In the genomic region with DNA sequence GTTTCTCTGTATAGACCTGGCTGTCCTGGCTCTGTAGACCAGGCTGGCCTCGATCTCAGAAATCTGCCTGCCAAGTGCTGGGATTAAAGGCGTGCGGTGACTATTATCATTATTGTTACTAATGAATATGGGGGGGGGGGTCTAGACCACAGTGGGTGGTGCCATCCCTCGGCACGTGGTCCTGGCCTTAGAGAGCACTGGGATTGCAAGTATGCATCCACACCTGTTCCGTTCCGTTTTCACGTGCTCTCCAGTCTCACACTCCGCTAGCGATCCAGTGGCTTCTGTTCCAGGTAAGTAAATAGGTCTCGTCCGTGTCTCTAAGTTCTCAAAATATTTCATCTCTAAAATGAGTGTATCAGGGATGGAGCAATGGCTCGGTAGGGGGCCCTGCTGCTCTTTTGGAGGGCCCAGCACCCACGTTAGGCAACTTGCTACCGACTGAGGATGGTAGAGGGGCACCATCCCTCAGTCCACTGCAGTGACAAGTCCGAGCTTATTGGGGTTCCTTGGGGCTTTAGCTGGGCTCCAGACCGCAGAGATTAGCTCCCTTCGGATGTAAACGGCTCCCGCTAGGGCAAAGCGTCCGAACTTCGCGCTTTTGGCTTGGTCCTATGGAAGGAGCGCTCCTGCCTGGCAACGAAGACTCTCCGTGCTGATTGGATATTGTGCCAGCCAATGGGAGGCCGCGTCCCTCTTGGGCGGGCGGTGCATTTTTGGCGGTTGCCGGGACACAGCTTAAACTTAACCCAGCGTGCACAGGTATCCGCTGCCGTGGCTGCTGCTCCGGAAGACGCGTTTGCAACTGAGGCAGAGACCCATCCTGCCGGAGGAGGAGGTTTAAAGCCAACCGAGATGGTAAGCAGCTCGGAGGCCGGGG, we compare ENCODE assay signal across 8 mouse cellular contexts. TPM values are rescaled to one million over a fixed set of nuclear protein-coding genes. Genes with fewer than 3 reads are reported as not detected.
A peak's percentile ranks its signal among the peaks of the same experiment; 100 is the strongest.
DNase-seq lines count a peak whose midpoint lies in the region; ATAC-seq and TF ChIP-seq lines count a peak whose summit lies in the region.

A gene (plus strand): TSS at position 190 of the 880 bp plus-strand sequence.

- peak within 1 kb of the TSS; percentile 61 for H3K4me3 ChIP-seq in hindbrain, embryonic 13.5 days

- 2% methylated on average over 43 of the region's 43 CpGs for WGBS in hindbrain, embryonic 13.5 days

- CTCF ChIA-PET in Patski (lab: Charles Lee), result interaction anchor here (0.7 to 2.9 kb wide), 2 partner anchors 10 to 32 kb away, joined by 3 to 14 read pairs; no protein-coding TSS in a partner anchor

- H3K4me1 ChIP-seq in hindbrain, embryonic 13.5 days (replicated peaks), result peaks cover 12% of the 10 kb centered on the region

- peak within 1 kb of the TSS; percentile 68 for H3K9ac ChIP-seq in hindbrain, embryonic 13.5 days

- H3K36me3 ChIP-seq in hindbrain, embryonic 13.5 days, result no peaks in the 10 kb centered on the region

- H3K27ac ChIP-seq in hindbrain, embryonic 13.5 days, result no peak within 1 kb of the TSS

- peak; percentile 98 for ATAC-seq in Patski
- peak; percentile 97 for ATAC-seq in hindbrain, embryonic 13.5 days (ENCODE audit: low FRiP score)

- H3K27me3 ChIP-seq in Patski, result peaks cover 18% of the 10 kb centered on the region
- no peaks in the 10 kb centered on the region for H3K27me3 ChIP-seq in hindbrain, embryonic 13.5 days

- H3K9me3 ChIP-seq in hindbrain, embryonic 13.5 days, result no peaks in the 10 kb centered on the region

- POLR2A ChIA-PET in Patski (lab: Charles Lee), result no interaction called here

- in situ Hi-C loops in Patski (cut with MboI; ENCODE audit: low pct_unique_long_range_greater_than_20kb), result no loop called here

- DNase-seq in Patski (ENCODE audit: low read depth, low spot score), result peak; percentile 73
- DNase-seq in cerebellum, postnatal 14 days, result peak; percentile 95 to 96
- DNase-seq in frontal cortex, postnatal 14 days (ENCODE audit: low spot score in 2 of 2), result peak; percentile 87 to 92
- peak; percentile 81 to 86 for DNase-seq in layer of hippocampus, postnatal 25 days (ENCODE audit: extremely low spot score in 1 of 2, low spot score in 1 of 2)
- DNase-seq in lung, postnatal 25 days (ENCODE audit: low spot score), result peak; percentile 95
- DNase-seq in retina, embryonic 14.5 days (ENCODE audit: low spot score), result peak; percentile 96
- peak; percentile 93 for DNase-seq in thymus, postnatal 4 days

- TF ChIP-seq CTCF in Patski (IDR thresholded peaks at IDR 0.05), result no peak

- H3K4me2 ChIP-seq in hindbrain, embryonic 13.5 days, result peak within 1 kb of the TSS; percentile 92

RNA-seq across cellular contexts. Expression of the gene that starts here (rescaled TPM):
- polyA plus RNA-seq in Patski (2021), result 5.5 TPM
- 10.3 and 12.1 TPM in 2 replicates for polyA plus RNA-seq in hindbrain, embryonic 13.5 days (2015; fragmentation: Nextera tagmentation; extraction: Ambion mirVana)
- 1 to 10 TPM in 1 of 2 experiments, under 1 TPM in 1; 0.73 to 1.0 TPM for total RNA-seq in layer of hippocampus, postnatal 25 days (2021)
